In the genomic region with DNA sequence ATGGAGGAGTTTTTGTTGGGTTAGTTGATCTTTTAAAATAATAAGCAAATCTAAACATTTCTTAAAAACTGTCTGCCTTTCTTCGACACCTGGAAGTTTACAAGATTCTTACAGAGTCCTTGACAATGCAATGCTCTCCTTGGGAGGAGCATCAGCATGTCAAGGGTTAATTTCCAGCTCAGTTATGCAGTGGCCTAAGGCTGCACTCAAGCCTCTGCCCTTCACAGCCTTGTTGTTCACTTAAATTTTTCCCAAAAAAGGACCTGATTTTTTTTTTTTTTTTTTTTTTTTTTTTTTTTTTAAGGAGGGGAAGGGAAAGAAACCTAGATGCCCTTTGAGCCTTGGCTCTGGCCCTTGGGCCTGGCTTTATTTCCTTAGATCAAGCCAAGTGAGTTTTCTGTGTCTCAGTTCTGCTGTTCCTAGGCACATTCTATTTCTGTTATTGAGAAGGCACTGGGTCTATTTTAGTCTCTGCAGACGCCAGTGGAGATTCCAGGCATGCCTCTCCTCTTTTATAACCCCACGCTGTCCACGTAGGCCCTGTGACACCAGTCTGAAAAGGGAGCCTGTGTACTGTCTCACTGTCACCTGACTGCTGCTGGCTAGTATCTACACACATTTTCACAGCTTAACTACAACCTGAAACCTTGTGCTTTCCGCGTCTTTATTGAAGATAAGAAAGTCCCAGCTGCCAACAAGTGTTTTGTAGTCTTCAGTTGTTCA, we compare ENCODE assay signal across 8 mouse cellular contexts. TPM values are rescaled to one million over a fixed set of nuclear protein-coding genes. Genes with fewer than 3 reads are reported as not detected.
A peak's percentile ranks its signal among the peaks of the same experiment; 100 is the strongest.
DNase-seq lines count a peak whose midpoint lies in the region; ATAC-seq and TF ChIP-seq lines count a peak whose summit lies in the region.

No protein-coding gene starts in this region.

- no peak overlapping the region for H3K4me2 ChIP-seq in liver, embryonic 12.5 days
- no peak overlapping the region for H3K4me2 ChIP-seq in liver, postnatal 0 days (ENCODE audit: low read depth, low read length)
- H3K4me2 ChIP-seq in kidney, embryonic 16.5 days (replicated peaks; ENCODE audit: low read depth, low read length): no peak overlapping the region
- no peak overlapping the region for H3K4me2 ChIP-seq in stomach, embryonic 15.5 days

- TF ChIP-seq EP300 in liver, postnatal 0 days (IDR thresholded peaks at IDR 0.05; ENCODE audit: low read depth): no peak
- peak; percentile 97 for TF ChIP-seq EP300 in heart, adult 2 months (IDR thresholded peaks at IDR 0.05; ENCODE audit: insufficient read depth, low read depth, low read length)

- ATAC-seq in liver, embryonic 12.5 days: no peak
- ATAC-seq in liver, postnatal 0 days: no peak
- ATAC-seq in kidney, embryonic 16.5 days (ENCODE audit: low FRiP score, low TSS enrichment): no peak
- no peak for ATAC-seq in stomach, embryonic 15.5 days (ENCODE audit: insufficient read depth, low FRiP score, low read depth)

- peaks cover 9% of the 10 kb centered on the region for H3K4me1 ChIP-seq in liver, embryonic 12.5 days
- H3K4me1 ChIP-seq in liver, postnatal 0 days (ENCODE audit: insufficient read depth): peaks cover 5% of the 10 kb centered on the region
- peaks cover 12% of the 10 kb centered on the region for H3K4me1 ChIP-seq in heart, adult 2 months (ENCODE audit: control insufficient read depth, insufficient read depth, low read length)
- H3K4me1 ChIP-seq in kidney, embryonic 16.5 days (ENCODE audit: insufficient read depth, low read length): peaks cover 5% of the 10 kb centered on the region; the same call in 1 of the 2 replicates
- peaks cover 22% of the 10 kb centered on the region for H3K4me1 ChIP-seq in stomach, embryonic 15.5 days

- H3K27ac ChIP-seq in liver, embryonic 12.5 days: peak overlapping the region; percentile 40
- H3K27ac ChIP-seq in liver, postnatal 0 days (ENCODE audit: low read depth): no peak overlapping the region
- peak overlapping the region; percentile 94 for H3K27ac ChIP-seq in heart, adult 2 months
- H3K27ac ChIP-seq in kidney, embryonic 16.5 days (ENCODE audit: low read length): peak overlapping the region; percentile 37; the same call in 1 of the 2 replicates
- peak overlapping the region; percentile 48; the same call in 1 of the 2 replicates for H3K27ac ChIP-seq in stomach, embryonic 15.5 days

- TF ChIP-seq POLR2A in heart, adult 2 months (IDR thresholded peaks at IDR 0.05; ENCODE audit: insufficient read depth, low read depth, low read length): peak; percentile 51

- DNase-seq in liver, postnatal 0 days: no peak
- DNase-seq in heart, adult 2 months: peak; percentile 45 to 79
- DNase-seq in cerebellum, adult 9-11 months: no peak
- no peak for DNase-seq in testis, postnatal 14 days (ENCODE audit: low spot score)
- no peak for DNase-seq in MN1 (ENCODE audit: low spot score)

- no peaks in the 10 kb centered on the region for H3K79me2 ChIP-seq in heart, adult 2 months (replicated peaks; ENCODE audit: control insufficient read depth, insufficient read depth, low read length)

- H3K9me3 ChIP-seq in liver, embryonic 12.5 days (replicated peaks): no peaks in the 10 kb centered on the region
- no peaks in the 10 kb centered on the region for H3K9me3 ChIP-seq in liver, postnatal 0 days (ENCODE audit: low read length)
- no peaks in the 10 kb centered on the region for H3K9me3 ChIP-seq in kidney, embryonic 16.5 days (ENCODE audit: low read length)
- H3K9me3 ChIP-seq in stomach, embryonic 15.5 days: no peaks in the 10 kb centered on the region

- 68% methylated on average over 6 of the region's 6 CpGs for WGBS in liver, embryonic 12.5 days (ENCODE audit: insufficient replicate concordance)
- 70% methylated on average over 6 of the region's 6 CpGs for WGBS in liver, postnatal 0 days (ENCODE audit: insufficient replicate concordance)
- 28% methylated on average over 6 of the region's 6 CpGs for WGBS in heart, adult 2 months
- WGBS in kidney, embryonic 16.5 days: 62% methylated on average over 6 of the region's 6 CpGs
- 36% methylated on average over 6 of the region's 6 CpGs for WGBS in stomach, embryonic 15.5 days

- no peak overlapping the region for H3K9ac ChIP-seq in liver, embryonic 12.5 days
- no peak overlapping the region for H3K9ac ChIP-seq in liver, postnatal 0 days (replicated peaks)
- 0 out of 2 replicates have a peak overlapping the region, but pooled peaks have one; percentile 43 for H3K9ac ChIP-seq in heart, adult 2 months (ENCODE audit: low read depth, low read length)
- H3K9ac ChIP-seq in kidney, embryonic 16.5 days (replicated peaks; ENCODE audit: low read length): no peak overlapping the region
- no peak overlapping the region for H3K9ac ChIP-seq in stomach, embryonic 15.5 days

- no peak overlapping the region for H3K4me3 ChIP-seq in liver, embryonic 12.5 days
- H3K4me3 ChIP-seq in liver, postnatal 0 days (ENCODE audit: low read depth, low read length): no peak overlapping the region
- H3K4me3 ChIP-seq in heart, adult 2 months: no peak overlapping the region
- no peak overlapping the region for H3K4me3 ChIP-seq in kidney, embryonic 16.5 days (ENCODE audit: low read length)
- no peak overlapping the region for H3K4me3 ChIP-seq in stomach, embryonic 15.5 days (replicated peaks)

- peaks cover 32% of the 10 kb centered on the region for H3K36me3 ChIP-seq in liver, embryonic 12.5 days
- peaks cover 4% of the 10 kb centered on the region for H3K36me3 ChIP-seq in liver, postnatal 0 days (replicated peaks; ENCODE audit: insufficient read depth, low read length)
- peaks cover 6% of the 10 kb centered on the region for H3K36me3 ChIP-seq in heart, adult 2 months (ENCODE audit: control insufficient read depth, insufficient read depth, low read length)
- no peaks in the 10 kb centered on the region for H3K36me3 ChIP-seq in kidney, embryonic 16.5 days (ENCODE audit: insufficient read depth, low read length)
- H3K36me3 ChIP-seq in stomach, embryonic 15.5 days: peaks cover 6% of the 10 kb centered on the region; the same call in 1 of the 2 replicates

- H3K27me3 ChIP-seq in liver, embryonic 12.5 days (replicated peaks): no peaks in the 10 kb centered on the region
- H3K27me3 ChIP-seq in liver, postnatal 0 days (ENCODE audit: insufficient read depth, low read length): no peaks in the 10 kb centered on the region
- H3K27me3 ChIP-seq in heart, adult 2 months (ENCODE audit: control insufficient read depth, insufficient read depth, low read length): no peaks in the 10 kb centered on the region
- no peaks in the 10 kb centered on the region for H3K27me3 ChIP-seq in kidney, embryonic 16.5 days (ENCODE audit: insufficient read depth, low read length)
- no peaks in the 10 kb centered on the region for H3K27me3 ChIP-seq in stomach, embryonic 15.5 days (replicated peaks)

- no peak for TF ChIP-seq CTCF in liver, postnatal 0 days (IDR thresholded peaks at IDR 0.05; ENCODE audit: low read depth)
- TF ChIP-seq CTCF in heart, adult 2 months (IDR thresholded peaks at IDR 0.05): no peak

- intact Hi-C loops in heart, adult 2 months (cut with DNase I): loop anchor here (2.0 kb wide), 1 partner anchor 39 kb away; no protein-coding TSS in a partner anchor

RNA-seq across cellular contexts. Expression of a gene that starts 36.0 kb away (rescaled TPM):
- polyA plus RNA-seq in liver, embryonic 12.5 days (2016; fragmentation: Nextera tagmentation; extraction: Ambion mirVana): 7.1 and 9.1 TPM in 2 replicates
- polyA plus RNA-seq in liver, postnatal 0 days (2015; fragmentation: Nextera tagmentation; extraction: Ambion mirVana): 2.6 and 3.2 TPM in 2 replicates
- total RNA-seq in heart, adult 2 months (2021): 10 to 100 TPM; 11.0 to 12.6 TPM
- 4.2 and 10.2 TPM in 2 replicates for polyA plus RNA-seq in heart, adult 2 months (2012; rRNA removed)
- polyA plus RNA-seq in kidney, embryonic 16.5 days (2015; fragmentation: Nextera tagmentation; extraction: Ambion mirVana): 17.3 and 21.1 TPM in 2 replicates
- 14.0 and 14.5 TPM in 2 replicates for polyA plus RNA-seq in stomach, embryonic 15.5 days (2015; fragmentation: Nextera tagmentation; extraction: Ambion mirVana)

RNA-seq across cellular contexts. Expression of a gene that starts 38.1 kb away (rescaled TPM):
- 2.2 and 2.5 TPM in 2 replicates for polyA plus RNA-seq in liver, embryonic 12.5 days (2016; fragmentation: Nextera tagmentation; extraction: Ambion mirVana)
- polyA plus RNA-seq in liver, postnatal 0 days (2015; fragmentation: Nextera tagmentation; extraction: Ambion mirVana): 1.1 and 2.4 TPM in 2 replicates
- 100 to 1,000 TPM; 316 to 339 TPM for total RNA-seq in heart, adult 2 months (2021)
- 16.4 and 27.2 TPM in 2 replicates for polyA plus RNA-seq in heart, adult 2 months (2012; rRNA removed)
- 9.5 and 10.9 TPM in 2 replicates for polyA plus RNA-seq in kidney, embryonic 16.5 days (2015; fragmentation: Nextera tagmentation; extraction: Ambion mirVana)
- polyA plus RNA-seq in stomach, embryonic 15.5 days (2015; fragmentation: Nextera tagmentation; extraction: Ambion mirVana): 35.8 and 37.5 TPM in 2 replicates

RNA-seq across cellular contexts. Expression of a gene that starts 42.0 kb away (rescaled TPM):
- 30.1 and 30.9 TPM in 2 replicates for polyA plus RNA-seq in liver, embryonic 12.5 days (2016; fragmentation: Nextera tagmentation; extraction: Ambion mirVana)
- 11.1 and 13.6 TPM in 2 replicates for polyA plus RNA-seq in liver, postnatal 0 days (2015; fragmentation: Nextera tagmentation; extraction: Ambion mirVana)
- total RNA-seq in heart, adult 2 months (2021): 10 to 100 TPM; 23.1 to 24.3 TPM
- 9.0 and 19.6 TPM in 2 replicates for polyA plus RNA-seq in heart, adult 2 months (2012; rRNA removed)
- 45.7 and 46.2 TPM in 2 replicates for polyA plus RNA-seq in kidney, embryonic 16.5 days (2015; fragmentation: Nextera tagmentation; extraction: Ambion mirVana)
- 38.7 and 43.2 TPM in 2 replicates for polyA plus RNA-seq in stomach, embryonic 15.5 days (2015; fragmentation: Nextera tagmentation; extraction: Ambion mirVana)

Comparison
In these comparisons a context has a peak if more than half of its experiments do, and no peak if none do; other contexts are left out.
1. DNase-seq: peak in heart, adult 2 months (2 of 2); none in liver, postnatal 0 days (single experiment), cerebellum, adult 9-11 months (single experiment), testis, postnatal 14 days (single experiment) and MN1 (single experiment).